Mouse (Mus musculus): ENCODE results near the gene Gm34653. TPM values are rescaled to one million over a fixed set of nuclear protein-coding genes. Genes with fewer than 3 reads are reported as not detected.

Gm34653 gene
- total and polyA plus RNA-seq, 3 experiments, result not detected

DNA sequence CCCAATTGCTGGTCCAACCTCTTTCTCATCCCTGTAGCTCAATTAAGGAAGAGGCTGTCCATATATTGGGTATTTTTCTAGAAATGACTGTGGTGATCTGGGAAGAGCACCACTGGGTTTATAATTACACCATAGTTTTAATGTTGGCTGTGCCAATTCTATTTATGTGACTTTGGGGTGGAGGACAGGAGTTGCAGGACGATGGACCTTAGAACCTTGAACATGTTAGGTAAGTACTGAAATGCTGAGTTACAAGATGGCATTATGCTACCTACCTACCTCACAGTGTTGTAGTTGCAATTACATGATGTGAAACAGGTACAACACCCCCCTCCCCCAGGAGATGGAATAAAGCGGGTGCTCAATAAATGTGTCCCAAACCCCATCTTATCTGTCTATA is 50.0 kb downstream of the Gm34653 start:
- Histone ChIP-seq H3K27ac (no peak overlapping the region), H3K79me2 (replicated peaks; ENCODE audit: control insufficient read depth, insufficient read depth, low read length) (no peaks in the 10 kb centered on the region), H3K36me3 (ENCODE audit: control insufficient read depth, insufficient read depth, low read length) (no peaks in the 10 kb centered on the region), H3K4me1 (ENCODE audit: control insufficient read depth, insufficient read depth, low read length) (no peaks in the 10 kb centered on the region), H3K4me3 (no peak overlapping the region), H3K27me3 (ENCODE audit: control insufficient read depth, insufficient read depth, low read length) (no peaks in the 10 kb centered on the region), H3K9ac (ENCODE audit: low read depth, low read length) (no peak overlapping the region)
- DNase-seq, result no peak
- 80% methylated on average over 2 of the region's 2 CpGs for WGBS
- intact Hi-C loops (cut with DNase I), result no loop called here
- no peak for TF ChIP-seq CTCF (IDR thresholded peaks at IDR 0.05)
- no peak for TF ChIP-seq EP300 (IDR thresholded peaks at IDR 0.05; ENCODE audit: insufficient read depth, low read depth, low read length)
- no peak for TF ChIP-seq POLR2A (IDR thresholded peaks at IDR 0.05; ENCODE audit: insufficient read depth, low read depth, low read length)

- TF ChIP-seq EP300 (IDR thresholded peaks at IDR 0.05; ENCODE audit: insufficient read depth, low read depth, low read length) (no peak), CTCF (IDR thresholded peaks at IDR 0.05) (no peak), POLR2A (IDR thresholded peaks at IDR 0.05; ENCODE audit: insufficient read depth, low read depth, low read length) (no peak)
- no peaks in the 10 kb centered on the region for H3K4me1 ChIP-seq (ENCODE audit: control insufficient read depth, insufficient read depth, low read length)
- H3K36me3 ChIP-seq (ENCODE audit: control insufficient read depth, insufficient read depth, low read length), result no peaks in the 10 kb centered on the region
- no peak for DNase-seq
- H3K27me3 ChIP-seq (ENCODE audit: control insufficient read depth, insufficient read depth, low read length), result no peaks in the 10 kb centered on the region
- H3K27ac ChIP-seq, result no peak overlapping the region
- H3K79me2 ChIP-seq (replicated peaks; ENCODE audit: control insufficient read depth, insufficient read depth, low read length), result no peaks in the 10 kb centered on the region
- H3K4me3 ChIP-seq, result no peak overlapping the region
- no peak overlapping the region for H3K9ac ChIP-seq (ENCODE audit: low read depth, low read length)
- intact Hi-C loops (cut with DNase I), result no loop called here
- WGBS, result 47% methylated on average over 5 of the region's 5 CpGs
These were observed 50.4 kb downstream of the Gm34653 start for GRCm38 (mm10) chr2:34883190-34883589.

- no peak for TF ChIP-seq EP300 (IDR thresholded peaks at IDR 0.05; ENCODE audit: insufficient read depth, low read depth, low read length)
- Histone ChIP-seq H3K27ac (no peak overlapping the region), H3K4me1 (ENCODE audit: control insufficient read depth, insufficient read depth, low read length) (no peaks in the 10 kb centered on the region), H3K4me3 (no peak overlapping the region), H3K36me3 (ENCODE audit: control insufficient read depth, insufficient read depth, low read length) (no peaks in the 10 kb centered on the region), H3K27me3 (ENCODE audit: control insufficient read depth, insufficient read depth, low read length) (no peaks in the 10 kb centered on the region), H3K79me2 (replicated peaks; ENCODE audit: control insufficient read depth, insufficient read depth, low read length) (no peaks in the 10 kb centered on the region), H3K9ac (ENCODE audit: low read depth, low read length) (no peak overlapping the region)
- intact Hi-C loops (cut with DNase I), result no loop called here
- DNase-seq, result no peak
- 56% methylated on average over 2 of the region's 2 CpGs for WGBS
These were observed 51.4 kb downstream of the Gm34653 start for GRCm38 (mm10) chr2:34884186-34884585.

Other genes starting within 250 kb of the Gm34653 start
- 10 to 100 TPM; 35.5 to 36.7 TPM for gene Gapvd1, start 77.8 kb upstream of the Gm34653 start, total RNA-seq (2021)
- gene Gapvd1, start 77.8 kb upstream of the Gm34653 start, polyA plus RNA-seq (2012; rRNA removed), result 10.2 and 17.7 TPM in 2 replicates
- gene Hspa5, start 61.0 kb upstream of the Gm34653 start, total RNA-seq (2021), result 100 to 1,000 TPM; 752 to 818 TPM
- gene Hspa5, start 61.0 kb upstream of the Gm34653 start, polyA plus RNA-seq (2012; rRNA removed), result 427 and 503 TPM in 2 replicates
- gene Rabepk, start 33.1 kb upstream of the Gm34653 start, total RNA-seq (2021), result 10 to 100 TPM; 12.1 to 13.3 TPM
- gene Rabepk, start 33.1 kb upstream of the Gm34653 start, polyA plus RNA-seq (2012; rRNA removed), result 19.3 and 23.4 TPM in 2 replicates
- gene Fbxw2, start 6.7 kb upstream of the Gm34653 start, total RNA-seq (2021), result 10 to 100 TPM; 40.2 to 45.3 TPM
- 29.5 and 49.2 TPM in 2 replicates for gene Fbxw2, start 6.7 kb upstream of the Gm34653 start, polyA plus RNA-seq (2012; rRNA removed)
- gene Cutal, start 41.4 kb downstream of the Gm34653 start, total RNA-seq (2021), result under 1 TPM; 0.37 to 0.61 TPM
- gene Cutal, start 41.4 kb downstream of the Gm34653 start, polyA plus RNA-seq (2012; rRNA removed), result 1.7 and 2.9 TPM in 2 replicates
- 10 to 100 TPM; 11.3 to 12.9 TPM for gene Psmd5, start 42.0 kb downstream of the Gm34653 start, total RNA-seq (2021)
- gene Psmd5, start 42.0 kb downstream of the Gm34653 start, polyA plus RNA-seq (2012; rRNA removed), result 8.1 and 13.8 TPM in 2 replicates
- 1 to 10 TPM in 1 of 2 experiments, under 1 TPM in 1; 0.76 to 1.1 TPM for gene Phf19, start 81.0 kb downstream of the Gm34653 start, total RNA-seq (2021)
- 0.80 and 0.91 TPM in 2 replicates for gene Phf19, start 81.0 kb downstream of the Gm34653 start, polyA plus RNA-seq (2012; rRNA removed)
- gene Traf1, start 128.8 kb downstream of the Gm34653 start, total RNA-seq (2021), result 1 to 10 TPM; 1.2 TPM
- gene Traf1, start 128.8 kb downstream of the Gm34653 start, polyA plus RNA-seq (2012; rRNA removed), result 2.0 and 2.5 TPM in 2 replicates
- not detected for gene Hc, start 228.4 kb downstream of the Gm34653 start, total RNA-seq (2021)
- 0.06 and 0.26 TPM in 2 replicates for gene Hc, start 228.4 kb downstream of the Gm34653 start, polyA plus RNA-seq (2012; rRNA removed)

All from heart, adult 2 months (tissue).